Mouse (Mus musculus) cerebellum, adult 2 months (tissue): ENCODE data around the gene Eefsec.

Experiments
- CTCF ChIP-seq: fragments of 200-500 bp; IDR thresholded peaks from 2 replicates; pipeline ENCODE4 v1.5.1; 2011; ENCODE audit warnings: low read depth, mild to moderate bottlenecking, control low read depth, low read length, moderate library complexity, borderline replicate concordance; ENCODE audit not compliant: insufficient read depth
- POLR2A ChIP-seq: fragments of 200-500 bp; IDR thresholded peaks from 2 replicates; pipeline ENCODE4 v1.6.1; 2011; ENCODE audit warnings: low read length, control low read depth, borderline replicate concordance; ENCODE audit not compliant: insufficient read depth

DNA sequence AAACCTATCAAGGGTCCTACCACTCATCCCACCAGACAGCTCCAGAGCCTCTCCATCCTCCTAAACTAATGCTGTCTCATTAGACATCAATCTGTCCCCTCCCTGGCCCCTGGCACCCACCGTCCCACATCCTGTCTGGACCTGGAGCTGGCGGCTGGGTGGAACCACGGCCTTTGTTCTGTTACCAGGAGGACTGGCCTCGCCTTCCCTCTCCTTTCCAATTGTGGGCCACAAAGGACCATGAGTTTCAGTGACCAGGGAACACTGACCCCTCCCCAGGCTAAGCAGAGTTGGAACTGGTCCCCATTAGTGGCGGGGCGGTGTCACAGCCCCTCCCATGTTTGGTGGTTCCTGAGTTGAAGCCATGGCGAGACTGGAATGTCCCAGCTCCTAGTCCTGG lies 218.8 kb downstream of the Eefsec start:
- no peak for TF ChIP-seq POLR2A
- TF ChIP-seq CTCF, result no peak
